Mouse (Mus musculus) liver, embryonic 14 days (tissue): ENCODE results near the gene Olfr784. TPM values are rescaled to one million over a fixed set of nuclear protein-coding genes. Genes with fewer than 3 reads are reported as not detected.

Experiments
- polyA plus RNA-seq: library from polyadenylated mRNA; depleted of rRNA; stranded (reverse); fragments of >200 nt; gene quantifications from 2 replicates; pipeline ENCODE4 v1.2.3, GENCODE M21; 2012; rRNA removed

Gene Olfr784
- polyA plus RNA-seq = 0.01 TPM in 1 of 2 replicates, not detected in the other

DNA sequence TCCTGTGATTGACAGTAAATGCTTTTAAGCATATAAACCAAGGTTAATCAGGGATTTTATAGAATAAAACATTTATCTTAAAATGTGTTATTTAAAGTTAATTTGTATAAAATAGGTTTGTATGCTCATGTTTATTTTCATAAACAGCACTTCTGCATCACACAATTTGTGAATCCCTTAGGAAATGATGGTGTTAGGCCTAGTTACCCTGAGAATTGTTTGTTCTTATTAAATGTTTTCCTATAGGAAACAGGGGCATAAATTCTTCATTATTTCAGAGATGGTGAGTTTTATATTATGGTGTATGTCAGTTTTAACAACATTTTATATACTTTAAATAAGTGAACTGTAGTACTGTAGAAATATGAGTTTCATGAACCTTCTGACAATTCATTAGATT lies at the start of gene Olfr784:
TSS of gene Olfr784 (plus strand) at position 301 of the 400 bp plus-strand sequence.

GRCm38 (mm10) chr10:129348550-129348949 lies 35.3 kb upstream of the Olfr784 start, which contains the start of gene Olfr782:
Gene Olfr782, plus strand, starts transcription at chr10:129348850.

DNA sequence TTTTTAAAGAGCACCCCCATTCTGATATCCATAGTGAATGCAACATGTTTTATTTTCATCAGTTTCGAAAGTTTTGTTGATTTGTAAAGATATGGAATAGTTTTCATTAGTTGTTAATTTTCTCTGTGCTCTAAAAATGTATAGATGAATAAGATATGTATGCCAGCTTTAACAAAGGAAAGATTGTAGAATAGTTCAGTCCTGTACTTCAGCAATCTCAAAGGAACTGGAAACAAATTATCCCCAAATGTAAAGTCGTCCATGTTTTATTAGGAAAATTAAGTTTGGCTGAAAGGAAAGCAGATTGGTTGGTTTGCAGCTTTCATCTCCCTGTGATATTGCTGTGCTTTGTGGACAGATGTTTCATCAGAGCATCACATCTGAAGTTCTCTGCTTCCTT lies 21.2 kb downstream of the Olfr784 start, which contains the start of gene Olfr785:
TSS of gene Olfr785 (plus strand) at position 301 of the 400 bp plus-strand sequence.

DNA sequence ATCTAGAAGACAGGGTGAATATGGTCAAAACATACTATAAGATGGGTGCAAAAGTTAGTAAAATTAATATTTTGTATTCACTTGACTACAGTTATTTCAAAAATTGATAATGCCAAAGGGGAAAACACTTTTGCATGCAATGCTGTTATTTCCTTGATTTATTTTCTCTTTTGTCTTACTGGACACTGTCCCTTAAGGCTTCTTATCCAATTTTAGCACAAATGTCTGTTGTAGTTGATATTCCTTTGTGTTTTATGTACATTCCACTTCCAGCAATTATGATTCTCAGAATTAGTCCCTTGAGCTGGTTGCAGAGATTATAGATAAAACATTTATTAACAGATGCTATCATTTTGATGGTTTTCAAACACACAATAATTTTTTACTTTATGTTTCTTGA lies 43.1 kb downstream of the Olfr784 start, which contains the start of gene Olfr786:
TSS of gene Olfr786 (plus strand) at position 301 of the 400 bp plus-strand sequence.

Other genes starting within 250 kb of the Olfr784 start
- gene Olfr770, start 245.1 kb upstream of the Olfr784 start, polyA plus RNA-seq = not detected in 2 replicates
- gene Olfr771, start 219.3 kb upstream of the Olfr784 start, polyA plus RNA-seq = not detected in 2 replicates
- gene Olfr772, start 206.2 kb upstream of the Olfr784 start, polyA plus RNA-seq = not detected in 2 replicates
- not detected in 2 replicates for gene Olfr773, start 196.7 kb upstream of the Olfr784 start, polyA plus RNA-seq
- not detected in 2 replicates for gene Olfr774, start 147.9 kb upstream of the Olfr784 start, polyA plus RNA-seq
- not detected in 2 replicates for gene Olfr775, start 135.7 kb upstream of the Olfr784 start, polyA plus RNA-seq
- not detected in 2 replicates for gene Olfr776, start 125.0 kb upstream of the Olfr784 start, polyA plus RNA-seq
- gene Olfr777, start 112.6 kb upstream of the Olfr784 start, polyA plus RNA-seq = not detected in 2 replicates
- not detected in 2 replicates for gene Olfr780, start 66.0 kb upstream of the Olfr784 start, polyA plus RNA-seq
- not detected in 2 replicates for gene Olfr781, start 55.2 kb upstream of the Olfr784 start, polyA plus RNA-seq
- gene Olfr782, start 35.2 kb upstream of the Olfr784 start, polyA plus RNA-seq = not detected in 2 replicates
- gene Olfr785, start 21.3 kb downstream of the Olfr784 start, polyA plus RNA-seq = not detected in 2 replicates
- gene Olfr786, start 43.2 kb downstream of the Olfr784 start, polyA plus RNA-seq = not detected in 2 replicates
- gene Olfr787, start 77.8 kb downstream of the Olfr784 start, polyA plus RNA-seq = not detected in 2 replicates
- gene Olfr788, start 86.9 kb downstream of the Olfr784 start, polyA plus RNA-seq = not detected in 2 replicates
- gene Olfr789, start 100.7 kb downstream of the Olfr784 start, polyA plus RNA-seq = not detected in 2 replicates
- gene Olfr790, start 114.4 kb downstream of the Olfr784 start, polyA plus RNA-seq = not detected in 2 replicates
- gene Olfr791, start 137.7 kb downstream of the Olfr784 start, polyA plus RNA-seq = not detected in 2 replicates
- not detected in 2 replicates for gene Olfr792, start 155.1 kb downstream of the Olfr784 start, polyA plus RNA-seq
- not detected in 2 replicates for gene Olfr794, start 183.6 kb downstream of the Olfr784 start, polyA plus RNA-seq
- gene Olfr796, start 228.5 kb downstream of the Olfr784 start, polyA plus RNA-seq = not detected in 2 replicates
- not detected in 2 replicates for gene Olfr798, start 243.9 kb downstream of the Olfr784 start, polyA plus RNA-seq